Mouse (Mus musculus) cerebellum, adult 2 months (tissue): ENCODE data around the gene Hmox2.

Experiments
- CTCF ChIP-seq: fragments of 200-500 bp; IDR thresholded peaks from 2 replicates; pipeline ENCODE4 v1.5.1; 2011; ENCODE audit warnings: low read depth, mild to moderate bottlenecking, control low read depth, low read length, moderate library complexity, borderline replicate concordance; ENCODE audit not compliant: insufficient read depth
- POLR2A ChIP-seq: fragments of 200-500 bp; IDR thresholded peaks from 2 replicates; pipeline ENCODE4 v1.6.1; 2011; ENCODE audit warnings: low read length, control low read depth, borderline replicate concordance; ENCODE audit not compliant: insufficient read depth

DNA sequence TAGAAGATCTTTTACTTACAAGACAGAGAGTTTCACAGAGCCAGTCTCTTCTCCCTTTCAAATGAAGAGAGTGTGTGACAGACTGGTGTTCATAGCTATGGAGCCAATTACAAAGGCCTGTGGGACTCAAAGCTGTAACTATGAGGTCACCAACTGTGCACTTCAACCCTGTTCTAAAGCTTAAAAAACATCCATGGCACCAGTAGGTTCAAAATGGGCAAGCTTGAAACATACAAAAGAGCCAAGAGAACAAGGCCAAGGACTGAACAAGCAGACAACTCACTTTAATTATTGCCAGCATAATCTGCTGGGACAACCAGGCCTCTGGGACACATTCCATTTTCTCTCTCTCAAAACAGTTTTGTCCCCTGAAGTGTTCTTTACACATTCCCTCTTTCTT is 62.0 kb downstream of the Hmox2 start:
- no peak for TF ChIP-seq CTCF
- TF ChIP-seq POLR2A: no peak
